Mouse (Mus musculus): ENCODE results near the gene Eif4h. TPM values are rescaled to one million over a fixed set of nuclear protein-coding genes. Genes with fewer than 3 reads are reported as not detected.

The Eif4h gene
- total RNA-seq, 2 experiments from 2014 or later: 322 to 331 TPM

- no peak for DNase-seq (ENCODE audit: extremely low spot score in 1 of 2, low spot score in 1 of 2)
Observed at GRCm38 (mm10) chr5:134571730-134572507, 67.4 kb downstream of the Eif4h start.

Small RNAs within 50 kb of the gene (microRNA-seq; reads per million reads assigned to microRNA genes)
- gene Mir7228: 0 reads per million in 2 experiments

Other genes starting within 250 kb of the Eif4h start
- gene Gtf2ird1, start 182.8 kb downstream of the Eif4h start, total RNA-seq (2021): 10 to 100 TPM; 23.1 to 29.9 TPM
- 100 to 1,000 TPM in 1 of 2 experiments, 10 to 100 TPM in 1; 99.8 to 101 TPM for gene Clip2, start 87.1 kb downstream of the Eif4h start, total RNA-seq (2021)
- gene Syna, start 79.3 kb downstream of the Eif4h start, total RNA-seq (2021): 1 to 10 TPM; 5.1 to 6.7 TPM
- gene Rfc2, start 58.1 kb downstream of the Eif4h start, total RNA-seq (2021): 10 to 100 TPM; 57.0 to 57.5 TPM
- gene Lat2, start 24.5 kb downstream of the Eif4h start, total RNA-seq (2021): 1 to 10 TPM; 2.5 to 2.6 TPM
- 10 to 100 TPM; 39.9 to 41.8 TPM for gene Limk1, start 49.1 kb upstream of the Eif4h start, total RNA-seq (2021)
- gene Eln, start 107.8 kb upstream of the Eif4h start, total RNA-seq (2021): 10 to 100 TPM; 15.8 to 17.5 TPM